Mouse (Mus musculus) CD8-positive naive resting alpha-beta T cell, adult 2 months (primary cell): ENCODE results near the gene Mrs2.

ENCODE experiments used
- DNase-seq, 2 experiments: peaks; one replicate each; pipeline ENCODE4 v3.0.0; 2022; ENCODE audit warnings: low read depth in 2 of 2, low spot score in 2 of 2

The Mrs2 gene

DNA sequence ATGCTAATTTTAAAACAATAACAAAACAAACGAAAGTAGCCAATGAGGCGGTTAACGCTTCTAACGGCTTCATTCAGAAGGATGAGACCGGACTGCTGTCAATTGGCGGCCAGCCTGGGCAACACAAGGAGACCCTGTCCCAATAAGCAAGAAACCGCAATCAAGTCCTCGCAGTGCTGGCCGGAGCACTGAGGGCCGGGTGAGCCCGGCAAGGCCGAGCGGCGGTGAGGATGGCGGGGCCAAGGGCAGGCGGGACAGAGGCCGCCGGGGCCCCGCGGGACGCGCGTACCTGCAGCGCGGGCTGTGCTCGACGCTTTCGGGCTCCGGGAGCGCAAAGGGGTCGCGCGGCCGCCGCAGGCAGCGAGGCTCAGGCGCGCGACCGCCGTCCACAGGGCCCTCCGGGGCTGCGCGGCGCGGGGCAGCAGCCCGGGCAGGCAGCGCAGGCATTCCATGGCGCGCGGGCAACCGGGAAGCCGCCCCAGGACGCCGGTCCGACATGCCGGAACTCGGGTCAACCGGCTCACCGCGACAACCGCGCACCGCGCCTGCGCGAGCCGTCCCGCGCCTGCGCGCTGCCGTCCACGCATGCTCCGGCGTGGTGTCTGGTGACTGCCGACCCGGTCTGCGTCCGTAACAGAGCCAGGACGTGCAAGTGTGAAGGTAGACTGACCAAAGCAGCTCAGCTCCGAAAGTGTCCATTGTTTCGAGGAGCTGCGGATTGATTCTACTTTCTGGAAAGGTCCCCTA is at the start of gene Mrs2:
Gene Mrs2, minus strand, starts transcription at position 587 of the 747 bp plus-strand sequence.
- peak; percentile 73 to 79 for DNase-seq

DNA sequence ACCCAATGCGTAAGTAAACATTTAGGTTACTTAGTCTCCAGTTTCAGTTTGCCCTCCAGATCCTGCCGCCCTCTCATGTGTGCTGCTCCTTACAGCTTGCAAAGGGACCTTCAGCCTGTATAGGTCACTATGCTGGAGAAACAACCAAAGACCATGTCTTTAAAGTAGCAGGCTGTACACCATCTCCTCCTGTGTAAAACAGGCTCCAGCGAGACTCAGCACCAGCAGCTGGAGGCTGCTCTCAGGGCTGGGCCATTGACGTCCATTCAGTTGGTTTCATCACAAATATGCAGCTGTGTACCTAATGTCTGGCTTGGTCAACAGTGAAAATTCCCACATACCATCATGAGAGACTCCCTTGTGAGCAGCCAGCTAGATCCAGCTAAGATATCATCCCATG is 49.6 kb upstream of the Mrs2 start:
- no peak for DNase-seq

DNA sequence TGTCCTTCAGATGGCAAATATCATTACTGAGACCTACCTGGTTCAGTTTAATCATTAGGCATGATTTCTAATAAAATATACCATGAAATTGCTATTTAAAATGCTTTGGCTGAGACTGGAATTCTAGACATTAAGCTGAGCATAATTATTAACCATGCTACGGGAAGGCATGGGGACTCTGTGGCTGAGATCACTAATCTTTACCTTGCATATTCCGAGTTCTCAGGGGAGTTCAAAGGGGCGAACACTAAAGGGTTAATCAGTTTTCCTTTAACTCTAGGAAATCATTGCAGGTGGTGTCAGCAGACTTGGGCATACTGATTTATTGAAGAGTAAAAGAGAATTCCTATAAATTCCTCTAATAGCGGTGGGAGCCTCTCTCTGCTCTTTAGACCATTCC is 47.0 kb upstream of the Mrs2 start:
- DNase-seq: no peak

DNA sequence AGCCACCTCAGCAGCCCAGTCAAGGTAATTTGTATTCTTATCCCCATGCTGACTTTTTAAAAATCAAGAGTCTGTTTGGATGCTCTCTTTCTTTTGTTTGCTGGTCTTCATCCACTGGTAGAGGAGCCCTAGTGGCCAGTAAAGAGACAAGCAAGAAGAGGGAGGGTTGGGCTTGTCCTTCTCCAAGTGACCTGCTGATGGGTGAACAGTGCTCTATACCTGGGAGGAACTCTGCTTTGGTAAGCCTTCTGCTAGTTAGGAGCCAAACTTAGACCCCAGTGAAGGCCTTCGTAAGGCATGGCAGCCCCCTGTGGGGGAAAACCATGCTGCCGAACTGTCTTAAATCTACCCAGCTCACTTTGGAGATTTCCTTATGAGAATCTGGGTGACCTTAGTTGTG is 46.5 kb upstream of the Mrs2 start:
- no peak for DNase-seq

DNA sequence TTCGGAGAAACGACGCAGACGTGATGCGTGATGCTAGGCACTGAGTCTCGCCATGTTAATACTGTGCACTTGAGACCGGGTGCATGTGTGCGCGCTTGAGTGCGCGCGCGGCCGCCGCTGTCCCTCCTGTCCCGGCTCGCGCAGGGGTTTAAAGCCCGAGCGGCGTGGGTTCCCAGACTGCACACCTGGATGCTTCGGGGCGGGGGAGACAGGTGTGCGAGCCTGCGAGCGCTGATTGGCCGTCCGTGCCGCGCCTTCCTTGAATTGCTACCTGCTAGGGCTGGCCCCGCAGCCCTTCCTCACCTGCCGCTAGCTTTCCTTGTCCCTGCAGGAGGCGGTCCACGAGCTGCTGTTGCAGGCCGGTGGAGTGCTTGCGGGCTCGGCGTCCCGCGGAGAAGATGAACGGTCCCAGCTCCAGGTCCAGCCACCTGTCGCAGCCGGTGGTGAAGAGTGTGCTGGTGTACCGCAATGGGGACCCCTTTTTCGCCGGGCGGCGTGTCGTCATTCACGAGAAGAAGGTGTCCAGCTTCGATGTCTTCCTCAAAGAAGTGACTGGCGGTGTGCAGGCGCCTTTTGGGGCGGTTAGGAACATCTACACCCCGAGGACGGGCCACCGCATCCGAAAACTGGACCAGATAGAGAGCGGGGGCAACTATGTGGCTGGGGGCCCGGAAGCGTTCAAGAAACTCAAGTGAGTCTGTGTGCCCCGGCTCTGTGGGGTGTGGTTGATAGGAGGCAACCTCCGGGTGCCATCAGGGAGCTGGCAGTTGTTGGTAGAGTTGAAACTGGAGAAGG is 35.9 kb upstream of the Mrs2 start, which contains the start of gene Dcdc2a:
Gene Dcdc2a, plus strand, starts transcription at position 132 of the 795 bp plus-strand sequence.
- DNase-seq: no peak

DNA sequence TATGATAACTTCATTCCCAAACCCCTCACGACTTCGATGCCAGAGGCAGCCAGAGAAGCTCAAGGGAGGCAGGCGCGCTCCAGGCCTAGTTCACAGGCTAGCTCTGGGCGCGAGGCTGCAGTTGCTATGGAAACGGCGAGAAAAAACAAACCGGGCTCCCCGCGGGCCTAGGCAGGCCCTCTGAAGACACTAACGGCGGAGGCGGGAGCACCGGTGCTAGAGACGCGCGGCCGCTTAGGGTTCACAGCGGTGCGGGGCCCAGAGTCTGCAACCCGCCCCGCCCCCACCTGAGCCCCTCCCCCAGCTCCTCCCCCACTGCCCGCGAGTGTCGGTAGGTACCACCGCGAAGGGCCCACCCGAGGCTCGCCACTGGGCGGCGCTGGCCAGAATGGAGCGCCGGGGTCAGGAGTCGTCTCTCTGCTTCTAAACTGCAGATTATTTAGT is 35.0 kb upstream of the Mrs2 start:
- DNase-seq: peak; percentile 23 to 28

DNA sequence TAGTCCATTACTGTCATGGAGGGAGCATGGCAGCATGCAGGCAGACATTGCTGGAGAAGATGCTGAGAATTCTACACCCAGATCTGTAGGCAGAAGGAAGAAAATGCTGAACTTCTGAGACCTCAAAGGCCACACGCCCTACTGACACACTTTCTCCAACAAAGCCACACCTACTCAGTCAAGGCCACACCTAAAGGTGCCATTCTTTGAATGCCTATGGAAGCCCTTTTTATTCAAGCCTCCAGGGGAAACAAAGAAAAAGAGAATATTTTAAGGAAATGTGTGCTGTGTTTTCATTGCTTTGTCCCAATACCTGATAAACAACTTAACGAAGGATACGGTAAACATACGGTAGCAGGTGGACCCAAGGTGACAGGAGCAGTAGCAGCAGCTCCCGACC is 32.5 kb upstream of the Mrs2 start:
- no peak for DNase-seq

DNA sequence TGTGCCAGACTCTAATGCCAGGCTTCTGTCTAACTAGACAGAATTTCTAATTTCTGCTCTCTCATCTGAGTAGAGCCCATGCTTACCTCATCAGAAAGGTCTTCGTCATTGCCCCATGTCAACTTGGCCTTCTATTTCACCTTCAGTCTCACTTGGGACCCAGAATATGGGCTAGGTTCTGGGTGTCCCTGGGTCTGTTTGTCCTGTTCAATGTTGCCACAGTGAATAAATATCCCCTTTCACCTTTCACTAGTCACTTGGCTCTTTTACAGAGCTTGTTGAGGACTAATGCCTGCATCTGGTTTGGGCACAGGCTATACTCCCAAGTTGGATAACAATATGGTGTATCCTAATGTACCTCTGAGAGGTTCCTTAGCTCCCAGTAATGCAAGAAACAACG is 19.3 kb upstream of the Mrs2 start:
- no peak for DNase-seq

DNA sequence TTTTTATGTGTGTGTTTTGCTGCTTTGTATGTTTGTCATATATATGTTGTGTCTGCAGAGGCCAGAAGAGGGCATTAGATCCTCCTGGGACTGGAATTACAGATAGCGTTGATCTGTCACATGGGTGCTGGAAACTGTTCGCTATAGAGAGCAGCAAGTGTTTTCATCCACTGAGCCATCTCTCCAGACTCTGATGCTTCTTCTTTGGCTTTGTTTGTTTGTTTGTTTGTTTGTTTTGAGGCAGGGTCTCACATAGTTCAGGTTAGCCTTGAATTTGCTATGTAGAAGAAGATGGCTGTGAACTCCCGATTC is 6.9 kb upstream of the Mrs2 start:
- no peak for DNase-seq

DNA sequence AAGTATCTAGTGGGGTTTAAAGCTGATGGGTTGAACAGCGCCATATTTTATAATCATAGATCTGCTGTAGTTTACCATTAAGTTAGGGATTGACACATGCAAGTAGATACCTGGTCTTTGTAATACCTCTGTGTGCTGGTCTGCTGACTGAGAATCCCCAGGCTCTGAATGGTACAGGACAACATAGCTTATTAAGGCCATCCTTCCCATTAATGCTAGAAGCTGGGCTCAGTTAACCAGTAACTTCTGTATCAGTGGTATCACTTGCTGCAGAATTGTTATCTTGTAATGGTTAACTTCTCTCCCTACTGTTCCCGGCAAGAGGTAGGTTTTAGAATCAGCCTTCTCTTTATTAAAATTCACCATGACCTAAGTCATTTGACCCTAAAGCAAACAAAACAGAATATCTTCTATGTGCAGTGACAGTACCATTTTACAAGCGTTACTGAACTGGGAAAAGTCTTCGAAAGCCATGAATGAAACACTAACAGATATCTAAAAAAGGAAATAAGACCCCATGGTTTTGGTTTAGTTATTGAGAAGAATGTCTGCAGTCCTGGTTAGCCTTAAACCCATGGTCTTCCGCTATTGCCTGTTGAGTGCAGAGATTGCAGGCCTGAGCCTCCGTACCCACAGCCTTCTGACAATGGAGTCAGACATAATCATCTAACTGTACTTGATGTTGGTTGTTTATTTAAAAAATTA is 6.4 kb upstream of the Mrs2 start:
- no peak for DNase-seq

DNA sequence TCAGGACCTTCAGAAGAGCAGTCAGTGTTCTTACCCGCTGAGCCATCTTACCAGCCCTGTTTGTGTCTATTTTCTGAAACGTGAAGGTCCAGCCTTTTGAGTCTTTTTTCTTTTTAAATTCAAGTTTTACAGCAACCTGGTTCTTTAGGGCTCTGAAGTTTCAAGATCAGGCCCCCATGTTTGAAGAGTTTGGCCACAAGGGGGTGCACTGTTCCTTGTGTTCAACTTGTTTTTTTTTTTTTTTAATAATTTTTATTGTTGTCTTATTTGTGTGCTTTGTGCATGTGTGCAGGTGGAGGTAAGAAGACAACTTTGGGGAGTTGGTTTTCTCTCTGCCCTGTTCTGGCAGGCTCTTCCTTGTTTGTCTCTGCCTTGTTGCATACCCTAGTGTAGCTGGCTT is 4.5 kb upstream of the Mrs2 start:
- peak in 1 of 2 experiments; percentile 31 for DNase-seq

DNA sequence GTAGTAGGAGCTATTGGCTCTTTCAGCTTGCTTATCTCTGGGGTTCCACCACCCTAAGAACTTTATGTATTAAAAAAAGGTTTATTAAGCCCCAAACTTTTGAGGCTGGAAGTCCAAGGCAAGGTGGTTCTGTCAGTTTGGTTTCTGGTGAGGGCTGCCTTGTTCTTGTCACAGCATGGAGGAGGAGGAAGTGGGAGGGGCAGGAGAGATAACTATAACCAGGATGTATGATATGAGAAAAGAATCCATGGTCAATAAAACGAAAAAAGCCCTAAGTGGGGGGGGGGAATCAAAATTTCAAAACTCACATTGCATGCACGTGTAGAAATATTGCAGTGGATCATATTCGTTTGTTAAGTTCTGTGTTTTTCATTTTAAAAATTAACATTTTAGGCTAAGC is 3.0 kb upstream of the Mrs2 start:
- no peak for DNase-seq

DNA sequence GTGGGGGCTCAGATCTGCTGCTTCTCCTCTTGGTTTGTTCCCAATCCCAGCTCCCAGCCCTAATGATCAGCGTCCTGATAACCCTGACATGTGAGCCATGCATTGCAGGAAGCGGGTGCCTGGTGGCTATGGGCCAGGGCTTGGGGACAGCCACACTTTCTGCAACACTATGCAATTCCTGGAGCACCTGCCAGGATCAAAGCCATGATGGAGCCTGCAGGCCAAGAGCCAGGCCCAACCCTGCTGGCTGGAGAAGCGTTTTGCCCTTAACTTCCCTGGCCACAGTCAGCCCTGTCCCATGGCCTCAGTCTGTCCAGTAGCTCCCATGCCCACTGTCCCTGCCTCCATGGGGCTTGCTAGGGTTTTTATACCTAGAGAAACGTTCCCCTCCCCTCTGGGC is 2.2 kb upstream of the Mrs2 start:
- DNase-seq: no peak

DNA sequence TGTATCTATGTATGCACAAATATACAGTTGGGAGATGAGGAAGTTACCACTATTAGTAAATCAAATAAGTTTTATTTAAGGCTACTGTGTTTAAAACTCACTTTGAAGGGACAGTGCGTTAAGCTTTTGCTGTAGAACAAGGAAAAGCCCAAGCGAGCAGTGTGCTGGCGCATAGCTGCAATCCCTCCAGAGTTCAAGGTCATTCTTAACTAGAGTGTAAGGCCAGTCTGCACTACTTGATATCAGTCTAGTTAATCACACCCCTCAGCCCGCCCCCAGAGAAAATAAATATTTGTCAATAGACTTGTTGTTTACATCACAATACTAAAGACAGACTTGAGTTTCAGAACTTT is 337 bp upstream of the Mrs2 start:
- no peak for DNase-seq

DNA sequence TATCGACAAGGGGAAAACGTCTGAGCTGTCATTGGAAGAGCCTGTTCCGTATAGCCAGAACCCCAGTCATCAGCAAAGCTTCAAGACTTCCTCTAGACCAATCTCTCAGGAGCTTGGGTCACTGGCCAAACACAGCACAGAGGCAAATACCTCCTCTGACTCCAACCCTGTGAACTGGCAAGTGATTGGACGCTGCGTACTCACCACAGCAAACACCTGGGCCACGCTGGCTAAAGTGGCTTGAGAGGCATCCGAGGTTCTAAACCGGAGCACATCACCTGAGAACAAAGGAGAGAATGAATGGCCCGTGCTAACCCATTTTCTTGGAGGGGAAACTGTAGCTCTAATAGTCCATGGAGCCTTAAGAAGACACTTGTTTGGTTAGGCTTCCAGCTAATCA is 1.9 kb downstream of the Mrs2 start:
- DNase-seq: no peak

DNA sequence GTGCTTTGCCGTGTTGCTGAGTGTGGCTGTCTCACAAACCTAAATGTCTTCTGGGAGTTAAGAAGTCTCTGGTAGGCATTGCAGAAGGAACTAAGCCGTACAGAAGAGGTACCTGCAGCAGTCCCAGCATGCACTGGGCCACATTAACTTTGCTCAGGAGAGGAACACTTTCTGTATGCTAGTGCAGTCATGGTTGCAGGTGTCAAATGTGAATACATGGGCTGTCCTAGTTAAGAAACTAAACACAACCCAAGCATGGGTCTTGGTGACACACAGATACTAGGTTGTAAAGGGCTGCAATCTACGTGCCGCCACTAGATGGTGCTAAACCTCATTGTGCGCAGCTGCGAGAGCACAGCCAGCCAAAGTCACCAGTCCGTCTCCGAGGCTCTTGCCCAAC is 13.1 kb downstream of the Mrs2 start:
- DNase-seq: peak; percentile 34 to 55

DNA sequence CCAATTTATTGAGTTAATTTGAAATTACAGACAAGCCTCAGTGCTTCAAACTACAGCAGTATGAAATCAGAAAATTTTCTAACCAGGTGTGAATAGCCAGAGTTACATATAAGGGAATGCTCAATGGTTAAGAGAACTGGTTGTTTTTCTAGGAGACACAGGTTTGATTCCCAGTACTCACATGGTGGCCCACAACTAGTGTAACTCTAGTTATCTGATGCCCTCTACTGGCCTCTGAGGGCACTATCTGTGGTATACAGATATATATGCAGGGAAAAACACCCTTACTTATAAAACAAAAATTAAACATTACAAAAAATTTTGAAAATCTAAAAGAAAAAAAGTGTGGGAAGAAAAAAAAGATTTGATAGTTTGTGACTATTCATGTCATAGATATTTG is 17.2 kb downstream of the Mrs2 start:
- no peak for DNase-seq

DNA sequence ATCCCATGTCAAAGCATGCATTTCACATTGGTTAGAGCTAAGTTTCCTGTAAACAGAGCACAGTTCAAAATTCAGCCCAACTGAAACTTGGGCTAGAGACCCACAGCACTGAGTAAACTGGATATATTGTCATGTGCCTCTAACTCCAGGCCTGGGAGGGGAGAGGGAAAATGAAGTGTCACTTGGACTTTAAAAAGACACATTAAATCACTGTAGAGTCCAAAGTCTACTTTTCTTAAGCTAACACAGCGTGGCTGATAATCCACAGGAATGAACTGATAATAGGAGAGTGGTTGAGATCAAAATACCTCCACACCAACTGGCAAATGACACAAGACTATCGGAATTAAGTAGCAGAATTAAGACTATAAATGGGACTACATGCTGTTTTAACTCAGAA is 20.6 kb downstream of the Mrs2 start:
- DNase-seq: no peak

DNA sequence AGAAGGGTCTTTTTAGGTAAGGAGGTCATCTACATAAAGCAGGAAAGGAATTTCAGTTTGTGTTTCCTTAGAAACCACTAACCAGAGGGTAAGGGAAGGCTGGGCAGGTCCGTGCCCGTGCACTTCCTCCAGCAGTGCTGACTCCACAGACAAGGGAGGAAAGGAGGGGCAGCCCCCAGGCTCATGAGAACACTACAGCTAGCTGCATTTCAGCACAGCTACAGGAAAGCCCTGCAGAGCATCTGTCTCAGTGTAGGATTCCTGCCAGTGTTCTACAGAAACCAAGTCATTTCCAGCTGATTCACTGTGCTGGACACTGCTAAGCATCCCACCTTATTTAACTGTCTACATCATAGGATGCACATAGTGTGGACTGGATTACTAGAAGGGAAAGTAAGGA is 27.0 kb downstream of the Mrs2 start:
- no peak for DNase-seq

DNA sequence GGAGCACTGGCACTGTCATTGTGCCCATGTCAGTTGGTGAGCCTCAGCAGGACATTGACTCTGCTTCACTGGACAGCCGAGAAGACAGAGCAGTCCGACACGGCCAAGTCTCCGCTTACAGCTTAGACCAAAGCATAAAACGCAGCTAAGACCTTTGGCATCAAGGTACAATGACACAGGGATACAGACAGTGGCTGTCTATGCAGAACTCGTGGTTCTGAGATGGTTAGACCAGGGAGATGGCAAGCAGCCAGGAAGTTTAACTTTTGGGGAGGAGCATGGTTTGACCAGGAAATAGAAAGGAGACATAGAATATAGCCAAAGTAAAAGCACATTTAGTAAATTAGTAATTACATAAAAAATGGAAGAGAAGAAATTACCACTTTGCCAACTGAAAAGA is 31.2 kb downstream of the Mrs2 start:
- DNase-seq: no peak

DNA sequence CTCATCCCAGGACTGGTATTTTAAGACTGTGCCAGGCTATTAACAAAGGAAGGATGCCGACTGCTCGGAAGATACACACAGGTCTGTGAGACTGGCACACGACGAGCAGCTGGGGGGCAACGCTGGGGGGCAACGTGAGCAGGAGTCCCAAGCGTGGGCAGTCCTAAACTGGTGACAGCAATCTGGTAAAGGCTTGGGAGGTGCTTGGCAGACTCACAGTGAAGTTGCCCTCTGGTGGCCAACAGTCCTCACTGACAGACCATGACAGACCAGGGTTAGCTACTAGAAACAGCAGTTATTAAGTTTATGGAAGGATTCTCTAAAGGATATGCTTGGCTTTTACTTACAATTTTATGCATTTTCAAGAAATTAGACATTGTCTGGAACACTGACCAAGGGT is 31.8 kb downstream of the Mrs2 start:
- peak in 1 of 2 experiments; percentile 35 for DNase-seq

DNA sequence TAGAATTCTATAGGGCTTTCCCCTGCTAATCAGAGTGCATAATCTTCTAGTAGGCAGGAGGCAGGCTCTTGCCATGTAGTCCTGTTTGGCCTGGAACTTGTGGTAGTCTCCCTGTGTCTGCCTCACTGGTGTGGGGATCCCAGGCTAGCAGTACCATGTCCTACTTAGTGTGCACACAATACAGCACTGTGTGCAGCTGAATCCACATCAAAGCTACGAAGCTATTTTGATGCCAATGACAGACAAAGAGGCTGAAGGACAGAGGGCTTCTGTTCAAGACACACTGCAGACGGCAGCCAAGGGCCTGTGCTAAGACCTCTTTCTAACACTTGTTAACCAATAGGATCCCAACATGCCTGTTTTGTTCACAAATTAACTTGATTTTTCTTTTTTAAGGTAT is 34.7 kb downstream of the Mrs2 start:
- DNase-seq: no peak
